Mouse (Mus musculus) lung, embryonic 14.5 days (tissue): Measurements from ENCODE around the gene Gale. TPM values are rescaled to one million over a fixed set of nuclear protein-coding genes. Genes with fewer than 3 reads are reported as not detected.

Experiments
- ATAC-seq: fragments of 200-750 bp; cut with Nextera tagmentation; 2 replicates; pipeline ENCODE4 v1.8.0; 2017; ENCODE audit warnings: mild to moderate bottlenecking, moderate TSS enrichment, moderate library complexity; ENCODE audit not compliant: insufficient read depth
- DNase-seq: peaks from one replicate; pipeline ENCODE4 v3.0.0-alpha.2; 2015
- H3K27ac ChIP-seq: fragments of 300-500 bp; sonication (generic); 2 replicates; pipeline ENCODE4 v1.5.1; 2014; ENCODE audit warnings: low read depth, mild to moderate bottlenecking, moderate library complexity
- H3K27me3 ChIP-seq: fragments of 300-500 bp; sonication (generic); 2 replicates; pipeline ENCODE4 v1.6.1; 2014; ENCODE audit warnings: low read length, control low read depth; ENCODE audit not compliant: insufficient read depth
- H3K36me3 ChIP-seq: fragments of 300-500 bp; sonication (generic); 2 replicates; pipeline ENCODE4 v1.6.1; 2014; ENCODE audit warnings: control low read depth; ENCODE audit not compliant: insufficient read depth
- H3K4me1 ChIP-seq: fragments of 300-500 bp; sonication (generic); 2 replicates; pipeline ENCODE4 v1.6.1; 2014; ENCODE audit warnings: antibody characterized with exemption, control low read depth; ENCODE audit not compliant: insufficient read depth
- H3K4me2 ChIP-seq: fragments of 300-500 bp; sonication (generic); 2 replicates; pipeline ENCODE4 v1.6.1; 2014; ENCODE audit warnings: mild to moderate bottlenecking
- H3K4me3 ChIP-seq: fragments of 300-500 bp; sonication (generic); 2 replicates; pipeline ENCODE4 v1.5.1; 2014; ENCODE audit warnings: low read depth, low read length
- H3K9ac ChIP-seq: fragments of 300-500 bp; sonication (generic); 2 replicates; pipeline ENCODE4 v1.6.1; 2014
- H3K9me3 ChIP-seq: fragments of 300-500 bp; sonication (generic); 2 replicates; pipeline ENCODE4 v1.6.1; 2016; ENCODE audit warnings: low read depth, low read length, control low read depth
- CTCF ChIP-seq: IDR thresholded peaks from 2 replicates; pipeline ENCODE4 v1.5.1; 2016; ENCODE audit warnings: antibody characterized with exemption, low read depth
- WGBS: fragments of 180-500 bp; shearing (Covaris S2); extraction: QIAGEN DNeasy Blood & Tissue Kit; methylation state at CpG from one replicate; pipeline ENCODE4 v1.1.7; 2014; 5-methylcytosine and 5-hydroxymethylcytosine counted together
- polyA plus RNA-seq: library from polyadenylated mRNA; unstranded; fragments of >200 nt; fragmentation: Nextera tagmentation; extraction: Ambion mirVana; gene quantifications from 2 replicates; pipeline ENCODE4 v1.2.1, GENCODE M21; 2014

The Gale gene
- polyA plus RNA-seq, 1 experiment from 2014 or later, result 30.3 TPM

DNA sequence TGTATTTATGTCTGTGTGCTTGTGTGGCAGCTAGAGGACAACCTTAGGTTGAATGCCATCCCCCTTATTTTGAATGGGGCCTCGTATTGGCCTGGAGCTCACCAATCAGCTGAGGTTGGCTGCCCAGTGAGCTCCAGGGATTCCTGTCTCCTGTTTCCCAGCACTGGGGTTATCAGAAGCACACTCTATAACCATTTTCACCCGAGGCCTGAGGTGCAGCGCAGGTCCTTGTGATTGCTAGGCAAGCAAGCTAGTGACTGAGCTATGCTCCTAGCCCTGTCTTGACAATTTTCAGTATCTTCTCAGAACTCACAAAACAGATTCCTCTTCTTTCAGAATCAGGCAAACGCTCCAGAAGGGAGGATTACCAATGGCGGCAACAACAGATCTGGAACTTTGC lies 21.0 kb downstream of the Gale start:
- Histone ChIP-seq H3K27ac (no peak overlapping the region), H3K9me3 (no peaks in the 10 kb centered on the region), H3K4me1 (0 out of 2 replicates have a peak, but pooled peaks cover 3% of the 10 kb centered on the region), H3K9ac (no peak overlapping the region), H3K4me2 (0 out of 2 replicates have a peak overlapping the region, but pooled peaks have one; percentile 4), H3K4me3 (no peak overlapping the region), H3K27me3 (no peaks in the 10 kb centered on the region), H3K36me3 (peaks cover 41% of the 10 kb centered on the region)
- 82% methylated on average over 5 of the region's 5 CpGs for WGBS
- DNase-seq (no peak), ATAC-seq (no peak)
- TF ChIP-seq CTCF, result no peak

- no peak overlapping the region; the same call in 1 of the 2 replicates for H3K9ac ChIP-seq
- H3K36me3 ChIP-seq, result peaks cover 41% of the 10 kb centered on the region
- no peaks in the 10 kb centered on the region for H3K27me3 ChIP-seq
- H3K27ac ChIP-seq, result no peak overlapping the region
- DNase-seq (no peak), ATAC-seq (no peak)
- H3K4me1 ChIP-seq, result 0 out of 2 replicates have a peak, but pooled peaks cover 3% of the 10 kb centered on the region
- no peaks in the 10 kb centered on the region for H3K9me3 ChIP-seq
- 83% methylated on average over 5 of the region's 5 CpGs for WGBS
- H3K4me3 ChIP-seq, result peak overlapping the region; percentile 95
- TF ChIP-seq CTCF, result no peak
- H3K4me2 ChIP-seq, result peak overlapping the region; percentile 81; the same call in 1 of the 2 replicates
Observed at GRCm38 (mm10) chr4:135985193-135985592, 21.7 kb downstream of the Gale start.

- Histone ChIP-seq H3K4me1 (0 out of 2 replicates have a peak, but pooled peaks cover 3% of the 10 kb centered on the region), H3K9me3 (no peaks in the 10 kb centered on the region), H3K27ac (no peak overlapping the region), H3K36me3 (peaks cover 40% of the 10 kb centered on the region), H3K4me3 (peak overlapping the region; percentile 95), H3K9ac (peak overlapping the region; percentile 95; the same call in 1 of the 2 replicates), H3K4me2 (peak overlapping the region; percentile 81), H3K27me3 (no peaks in the 10 kb centered on the region)
- no peak for DNase-seq
- 83% methylated on average over 7 of the region's 7 CpGs for WGBS
- no peak for ATAC-seq
- no peak for TF ChIP-seq CTCF
Observed at GRCm38 (mm10) chr4:135985769-135986168, 22.2 kb downstream of the Gale start.

- peak overlapping the region; percentile 81 for H3K4me2 ChIP-seq
- no peaks in the 10 kb centered on the region for H3K27me3 ChIP-seq
- ATAC-seq (no peak), DNase-seq (peak; percentile 7)
- WGBS, result 6% methylated on average over 23 of the region's 23 CpGs
- no peak for TF ChIP-seq CTCF
- peaks cover 35% of the 10 kb centered on the region for H3K36me3 ChIP-seq
- H3K27ac ChIP-seq, result peak overlapping the region; percentile 83
- H3K4me1 ChIP-seq, result 0 out of 2 replicates have a peak, but pooled peaks cover 3% of the 10 kb centered on the region
- H3K4me3 ChIP-seq, result peak overlapping the region; percentile 95
- H3K9ac ChIP-seq, result peak overlapping the region; percentile 95
- H3K9me3 ChIP-seq, result no peaks in the 10 kb centered on the region
Observed at GRCm38 (mm10) chr4:135986301-135986942, 22.9 kb downstream of the Gale start.

GRCm38 (mm10) chr4:135986943-135987710 lies 23.6 kb downstream of the Gale start, which contains the start of gene Pithd1:
Pithd1 (minus strand) TSS chr4:135987264.
- Histone ChIP-seq H3K36me3 (peaks cover 29% of the 10 kb centered on the region), H3K4me1 (0 out of 2 replicates have a peak, but pooled peaks cover 3% of the 10 kb centered on the region), H3K27me3 (no peaks in the 10 kb centered on the region), H3K9me3 (no peaks in the 10 kb centered on the region), H3K4me2 (peak within 1 kb of the TSS; percentile 81), H3K4me3 (peak within 1 kb of the TSS; percentile 95), H3K27ac (peak within 1 kb of the TSS; percentile 83), H3K9ac (peak within 1 kb of the TSS; percentile 95)
- ATAC-seq (peak; percentile 92), DNase-seq (peak; percentile 97)
- WGBS, result 0% methylated on average over 54 of the region's 81 CpGs
- no peak for TF ChIP-seq CTCF

- H3K9me3 ChIP-seq, result no peaks in the 10 kb centered on the region
- TF ChIP-seq CTCF, result no peak
- no peak for DNase-seq
- H3K36me3 ChIP-seq, result peaks cover 25% of the 10 kb centered on the region
- 0 out of 2 replicates have a peak, but pooled peaks cover 3% of the 10 kb centered on the region for H3K4me1 ChIP-seq
- peak overlapping the region; percentile 95 for H3K9ac ChIP-seq
- H3K4me3 ChIP-seq, result peak overlapping the region; percentile 95
- peak overlapping the region; percentile 81 for H3K4me2 ChIP-seq
- peak overlapping the region; percentile 83; the same call in 1 of the 2 replicates for H3K27ac ChIP-seq
- no peak for ATAC-seq
- no peaks in the 10 kb centered on the region for H3K27me3 ChIP-seq
- 60% methylated on average over 9 of the region's 9 CpGs for WGBS
Observed at GRCm38 (mm10) chr4:135987714-135988113, 24.2 kb downstream of the Gale start.

DNA sequence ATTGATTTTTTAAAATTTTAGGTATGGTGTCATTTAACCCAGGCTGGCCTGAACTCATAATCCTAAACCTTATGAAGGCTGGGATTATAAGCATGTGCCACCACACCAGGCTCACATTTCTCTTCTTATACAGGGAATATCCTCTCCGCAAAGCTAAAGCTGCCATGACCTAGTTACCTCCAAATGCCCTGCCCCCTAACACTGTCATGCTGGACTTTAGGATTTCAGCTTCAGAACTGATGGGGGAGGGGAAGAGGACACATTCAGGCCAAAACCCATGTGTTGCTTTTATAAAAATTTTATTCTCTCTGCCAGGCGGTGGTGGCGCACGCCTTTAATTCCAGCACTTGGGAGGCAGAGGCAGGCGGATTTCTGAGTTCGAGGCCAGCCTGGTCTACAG lies 30.4 kb downstream of the Gale start:
- no peaks in the 10 kb centered on the region for H3K4me1 ChIP-seq
- H3K4me3 ChIP-seq, result no peak overlapping the region
- H3K9ac ChIP-seq, result no peak overlapping the region
- H3K9me3 ChIP-seq, result peaks cover 5% of the 10 kb centered on the region; the same call in 1 of the 2 replicates
- WGBS, result 94% methylated on average over 6 of the region's 6 CpGs
- no peak overlapping the region for H3K27ac ChIP-seq
- DNase-seq, result no peak
- no peak overlapping the region for H3K4me2 ChIP-seq
- no peaks in the 10 kb centered on the region for H3K36me3 ChIP-seq
- ATAC-seq, result no peak
- no peak for TF ChIP-seq CTCF
- no peaks in the 10 kb centered on the region for H3K27me3 ChIP-seq
